Mouse (Mus musculus) brain, embryonic 14.5 days (tissue): Measurements from ENCODE around the gene Prph2.

ENCODE experiments used
- CTCF ChIP-seq: fragments of 200-500 bp; IDR thresholded peaks from 2 replicates; pipeline ENCODE4 v1.5.1; 2012; ENCODE audit warnings: inconsistent platforms, mild to moderate bottlenecking, moderate library complexity, borderline replicate concordance; ENCODE audit not compliant: insufficient read depth, insufficient read length; ENCODE audit errors: extremely low read depth
- POLR2A ChIP-seq: fragments of 200-500 bp; IDR thresholded peaks from 2 replicates; pipeline ENCODE4 v1.6.1; 2012; ENCODE audit warnings: mild to moderate bottlenecking, inconsistent platforms, borderline replicate concordance; ENCODE audit not compliant: poor library complexity, insufficient read depth, insufficient read length, severe bottlenecking; ENCODE audit errors: extremely low read depth

DNA sequence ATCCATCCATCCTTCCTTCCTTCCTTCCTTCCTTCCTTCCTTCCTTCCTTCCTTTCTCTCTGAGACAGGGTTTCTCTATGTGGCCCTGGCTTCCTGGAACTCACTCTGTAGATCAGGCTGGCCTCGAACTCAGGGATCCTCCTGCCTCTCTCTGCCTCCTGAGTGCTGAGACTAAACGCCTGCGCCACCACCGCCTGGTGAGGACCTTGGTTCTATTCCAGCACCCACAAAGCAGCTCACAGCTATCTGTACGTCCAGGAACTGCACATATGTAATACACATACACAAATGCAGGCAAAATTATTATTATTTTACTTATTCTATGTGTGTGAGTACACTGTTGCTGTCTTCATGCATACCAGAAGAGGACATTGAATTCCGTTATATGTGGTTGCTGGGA, 25.5 kb upstream of the Prph2 start:
- TF ChIP-seq CTCF (no peak), POLR2A (no peak)
